Mouse (Mus musculus): ENCODE results near the gene Utp6.

- TF ChIP-seq ZC3H11A (IDR thresholded peaks at IDR 0.05; ENCODE audit: borderline replicate concordance, low read depth, low read length) (no peak), MAFK (IDR thresholded peaks at IDR 0.05; ENCODE audit: insufficient read depth, low read depth, low read length) (no peak), HCFC1 (IDR thresholded peaks at IDR 0.05; ENCODE audit: borderline replicate concordance, insufficient read depth, low read length) (no peak)
Measured at GRCm38 (mm10) chr11:79884784-79885183, 77.4 kb downstream of the Utp6 start.
